Mouse (Mus musculus) midbrain, embryonic 11.5 days (tissue): ENCODE results near the gene Hspa2. TPM values are rescaled to one million over a fixed set of nuclear protein-coding genes. Genes with fewer than 3 reads are reported as not detected.

ENCODE experiments used
- ATAC-seq: fragments of 200-750 bp; cut with Nextera tagmentation; 2 replicates; pipeline ENCODE4 v1.8.0; 2017; ENCODE audit warnings: moderate TSS enrichment, moderate library complexity; ENCODE audit not compliant: low FRiP score
- DNase-seq: peaks from one replicate; pipeline ENCODE4 v3.0.0; 2015; ENCODE audit warnings: low spot score; ENCODE audit errors: missing footprints
- H3K27ac ChIP-seq: fragments of 300-500 bp; sonication (generic); 2 replicates; pipeline ENCODE4 v1.5.1; 2014; ENCODE audit warnings: low read depth, low read length
- H3K27me3 ChIP-seq: fragments of 300-500 bp; sonication (generic); 2 replicates; pipeline ENCODE4 v1.6.1; 2014; ENCODE audit warnings: mild to moderate bottlenecking, low read length, moderate library complexity, mixed read lengths; ENCODE audit not compliant: control insufficient read depth, insufficient read depth
- H3K36me3 ChIP-seq: fragments of 300-500 bp; sonication (generic); 2 replicates; pipeline ENCODE4 v1.6.1; 2014; ENCODE audit warnings: mild to moderate bottlenecking, low read length, moderate library complexity, mixed read lengths; ENCODE audit not compliant: control insufficient read depth, insufficient read depth
- H3K4me1 ChIP-seq: fragments of 300-500 bp; sonication (generic); 2 replicates; pipeline ENCODE4 v1.6.1; 2014; ENCODE audit warnings: low read length; ENCODE audit not compliant: control insufficient read depth, insufficient read depth
- H3K4me2 ChIP-seq: fragments of 300-500 bp; sonication (generic); 2 replicates; pipeline ENCODE4 v1.6.1; 2014; ENCODE audit warnings: mild to moderate bottlenecking, moderate library complexity
- H3K4me3 ChIP-seq: fragments of 300-500 bp; sonication (generic); 2 replicates; pipeline ENCODE4 v1.5.1; 2014; ENCODE audit warnings: low read depth, low read length
- H3K9ac ChIP-seq: fragments of 300-500 bp; sonication (generic); 2 replicates; pipeline ENCODE4 v1.6.1; 2014; ENCODE audit warnings: low read length
- H3K9me3 ChIP-seq: fragments of 300-500 bp; sonication (generic); 2 replicates; pipeline ENCODE4 v1.6.1; 2016; ENCODE audit warnings: low read length; ENCODE audit not compliant: control insufficient read depth
- WGBS: fragments of 180-500 bp; shearing (Covaris S2); extraction: QIAGEN DNeasy Blood & Tissue Kit; methylation state at CpG from one replicate; pipeline ENCODE4 v1.1.7; 2014; 5-methylcytosine and 5-hydroxymethylcytosine counted together
- polyA plus RNA-seq: library from polyadenylated mRNA; unstranded; fragments of >200 nt; fragmentation: Nextera tagmentation; extraction: Ambion mirVana; gene quantifications from 2 replicates; pipeline ENCODE4 v1.2.1, GENCODE M21; 2014

The Hspa2 gene
- polyA plus RNA-seq, 1 experiment from 2014 or later: 5.1 TPM

GRCm38 (mm10) chr12:76369206-76369977 lies 34.6 kb upstream of the Hspa2 start, which contains the start of gene Zbtb25:
Gene Zbtb25, minus strand, starts transcription at chr12:76369602.
- peak within 1 kb of the TSS; percentile 76 for H3K4me3 ChIP-seq
- DNase-seq (peak; percentile 98), ATAC-seq (peak; percentile 83)
- H3K4me2 ChIP-seq: peak within 1 kb of the TSS; percentile 78
- H3K27ac ChIP-seq: peak within 1 kb of the TSS; percentile 96
- peaks cover 25% of the 10 kb centered on the region for H3K4me1 ChIP-seq
- WGBS: under 1% methylated on average over 77 of the region's 96 CpGs
- H3K36me3 ChIP-seq: no peaks in the 10 kb centered on the region
- no peaks in the 10 kb centered on the region for H3K27me3 ChIP-seq
- H3K9me3 ChIP-seq: no peaks in the 10 kb centered on the region
- H3K9ac ChIP-seq: peak within 1 kb of the TSS; percentile 99

- Histone ChIP-seq H3K36me3 (no peaks in the 10 kb centered on the region), H3K9me3 (no peaks in the 10 kb centered on the region), H3K27ac (peak within 1 kb of the TSS; percentile 96), H3K27me3 (no peaks in the 10 kb centered on the region), H3K4me1 (peaks cover 25% of the 10 kb centered on the region), H3K4me3 (peak within 1 kb of the TSS; percentile 76), H3K4me2 (peak within 1 kb of the TSS; percentile 78), H3K9ac (peak within 1 kb of the TSS; percentile 99)
- ATAC-seq (peak; percentile 70), DNase-seq (peak; percentile 98)
- 1% methylated on average over 83 of the region's 99 CpGs for WGBS
Observed at GRCm38 (mm10) chr12:76369978-76370830, 33.8 kb upstream of the Hspa2 start, which contains the start of gene Zbtb1. Gene Zbtb1, plus strand, starts transcription at chr12:76370266.

- under 1% methylated on average over 49 of the region's 63 CpGs for WGBS
- DNase-seq (peak; percentile 98), ATAC-seq (peak; percentile 56)
- H3K36me3 ChIP-seq: no peaks in the 10 kb centered on the region
- H3K27me3 ChIP-seq: no peaks in the 10 kb centered on the region
- peak overlapping the region; percentile 78 for H3K4me2 ChIP-seq
- no peaks in the 10 kb centered on the region for H3K9me3 ChIP-seq
- H3K9ac ChIP-seq: peak overlapping the region; percentile 99
- H3K4me3 ChIP-seq: peak overlapping the region; percentile 76
- peaks cover 25% of the 10 kb centered on the region for H3K4me1 ChIP-seq
- H3K27ac ChIP-seq: peak overlapping the region; percentile 96
Observed at GRCm38 (mm10) chr12:76370831-76371571, 33.0 kb upstream of the Hspa2 start.

- peaks cover 24% of the 10 kb centered on the region for H3K4me1 ChIP-seq
- no peaks in the 10 kb centered on the region for H3K9me3 ChIP-seq
- peak overlapping the region; percentile 78 for H3K4me2 ChIP-seq
- DNase-seq (peak; percentile 82), ATAC-seq (no peak)
- no peak overlapping the region for H3K27ac ChIP-seq
- H3K36me3 ChIP-seq: no peaks in the 10 kb centered on the region
- peak overlapping the region; percentile 76; the same call in 1 of the 2 replicates for H3K4me3 ChIP-seq
- H3K9ac ChIP-seq: peak overlapping the region; percentile 99; the same call in 1 of the 2 replicates
- H3K27me3 ChIP-seq: no peaks in the 10 kb centered on the region
- WGBS: 43% methylated on average over 7 of the region's 7 CpGs
Observed at GRCm38 (mm10) chr12:76372046-76372445, 31.9 kb upstream of the Hspa2 start.

GRCm38 (mm10) chr12:76372881-76373818 lies 30.8 kb upstream of the Hspa2 start:
- Histone ChIP-seq H3K27me3 (no peaks in the 10 kb centered on the region), H3K36me3 (no peaks in the 10 kb centered on the region), H3K4me2 (no peak overlapping the region), H3K9ac (no peak overlapping the region), H3K27ac (no peak overlapping the region), H3K4me3 (no peak overlapping the region), H3K9me3 (no peaks in the 10 kb centered on the region), H3K4me1 (peaks cover 13% of the 10 kb centered on the region)
- no peak for ATAC-seq
- peak; percentile 79 for DNase-seq
- WGBS: 79% methylated on average over 5 of the region's 7 CpGs

- Histone ChIP-seq H3K4me2 (no peak overlapping the region), H3K27me3 (no peaks in the 10 kb centered on the region), H3K27ac (no peak overlapping the region), H3K9ac (no peak overlapping the region), H3K4me3 (no peak overlapping the region), H3K9me3 (no peaks in the 10 kb centered on the region), H3K36me3 (no peaks in the 10 kb centered on the region), H3K4me1 (peaks cover 12% of the 10 kb centered on the region)
- 80% methylated on average over 6 of the region's 6 CpGs for WGBS
- DNase-seq: peak; percentile 35
- no peak for ATAC-seq
Observed at GRCm38 (mm10) chr12:76373991-76374390, 30.0 kb upstream of the Hspa2 start.

GRCm38 (mm10) chr12:76374911-76375310 lies 29.1 kb upstream of the Hspa2 start:
- Histone ChIP-seq H3K27me3 (no peaks in the 10 kb centered on the region), H3K27ac (no peak overlapping the region), H3K4me2 (no peak overlapping the region), H3K9me3 (no peaks in the 10 kb centered on the region), H3K4me1 (peaks cover 12% of the 10 kb centered on the region), H3K4me3 (no peak overlapping the region), H3K36me3 (no peaks in the 10 kb centered on the region), H3K9ac (no peak overlapping the region)
- ATAC-seq: no peak
- 93% methylated on average over 4 of the region's 4 CpGs for WGBS
- no peak for DNase-seq

- Histone ChIP-seq H3K27ac (no peak overlapping the region), H3K4me3 (no peak overlapping the region), H3K4me1 (peaks cover 12% of the 10 kb centered on the region), H3K9ac (no peak overlapping the region), H3K9me3 (no peaks in the 10 kb centered on the region), H3K4me2 (no peak overlapping the region), H3K36me3 (no peaks in the 10 kb centered on the region), H3K27me3 (no peaks in the 10 kb centered on the region)
- ATAC-seq (no peak), DNase-seq (no peak)
- 91% methylated on average over 3 of the region's 3 CpGs for WGBS
Observed at GRCm38 (mm10) chr12:76375506-76375905, 28.5 kb upstream of the Hspa2 start.
